Mouse (Mus musculus) MEL (cell line): ENCODE data around the gene Psmd9.
A peak's percentile ranks its signal among the peaks of the same experiment; 100 is the strongest.

Experiments used
- BHLHE40 ChIP-seq: IDR thresholded peaks from 2 replicates; pipeline ENCODE4 v1.6.1; 2012; ENCODE audit warnings: low read depth, mild to moderate bottlenecking, inconsistent platforms, low read length, improper control_type of control experiment, borderline replicate concordance
- CTCF ChIP-seq, 3 experiments: IDR thresholded peaks in 2 of 3; conservative IDR thresholded peaks in 1 of 3; 2 replicates each; pipeline ENCODE4 v1.5.1; 2011 to 2012; ENCODE audit warnings: low read length in 3 of 3, low read depth in 2 of 3, mild to moderate bottlenecking in 2 of 3, improper control_type of control experiment in 1 of 3, inconsistent platforms in 1 of 3, mixed read lengths in 1 of 3, moderate library complexity in 1 of 3; ENCODE audit not compliant: control insufficient read depth in 1 of 3, insufficient read depth in 1 of 3, poor library complexity in 1 of 3, severe bottlenecking in 1 of 3
- EP300 ChIP-seq, 2 experiments: IDR thresholded peaks; 2 replicates each; pipeline ENCODE4 v1.6.1; 2011; ENCODE audit warnings: improper control_type of control experiment in 2 of 2, low read length in 2 of 2, low read depth in 1 of 2, mild to moderate bottlenecking in 1 of 2
- GABPA ChIP-seq: IDR thresholded peaks from 2 replicates; pipeline ENCODE4 v1.6.1; 2012; ENCODE audit warnings: low read depth, mild to moderate bottlenecking, inconsistent platforms, low read length, improper control_type of control experiment, moderate library complexity
- GATA1 ChIP-seq: IDR thresholded peaks from 2 replicates; pipeline ENCODE4 v1.6.1; 2011; ENCODE audit warnings: low read depth, low read length, improper control_type of control experiment
- JUND ChIP-seq: IDR thresholded peaks from 2 replicates; pipeline ENCODE4 v1.6.1; 2011; ENCODE audit warnings: low read depth, mild to moderate bottlenecking, improper control_type of control experiment, low read length
- KAT2A ChIP-seq: conservative IDR thresholded peaks from 2 replicates; pipeline ENCODE4 v1.6.1; 2012; ENCODE audit warnings: low read depth, low read length, improper control_type of control experiment, inconsistent platforms
- MYB ChIP-seq: IDR thresholded peaks from 2 replicates; pipeline ENCODE4 v1.6.1; 2011; ENCODE audit warnings: mild to moderate bottlenecking, low read depth, low read length, improper control_type of control experiment
- POLR2A ChIP-seq, 2 experiments: IDR thresholded peaks; 2 replicates each; pipeline ENCODE4 v1.6.1; 2011 to 2012; ENCODE audit warnings: low read length in 2 of 2, mild to moderate bottlenecking in 2 of 2, control low read depth in 1 of 2, improper control_type of control experiment in 1 of 2, low read depth in 1 of 2, moderate library complexity in 1 of 2; ENCODE audit not compliant: control insufficient read depth in 1 of 2, insufficient read depth in 1 of 2, poor library complexity in 1 of 2
- POLR2AphosphoS5 ChIP-seq: IDR thresholded peaks from 2 replicates; pipeline ENCODE4 v1.6.1; 2012; ENCODE audit warnings: low read depth, borderline replicate concordance, mild to moderate bottlenecking, inconsistent platforms, low read length, moderate library complexity, mixed read lengths
- ZC3H11A ChIP-seq: IDR thresholded peaks from 2 replicates; pipeline ENCODE4 v1.6.1; 2012; ENCODE audit warnings: low read depth, mild to moderate bottlenecking, inconsistent platforms, low read length, improper control_type of control experiment

DNA sequence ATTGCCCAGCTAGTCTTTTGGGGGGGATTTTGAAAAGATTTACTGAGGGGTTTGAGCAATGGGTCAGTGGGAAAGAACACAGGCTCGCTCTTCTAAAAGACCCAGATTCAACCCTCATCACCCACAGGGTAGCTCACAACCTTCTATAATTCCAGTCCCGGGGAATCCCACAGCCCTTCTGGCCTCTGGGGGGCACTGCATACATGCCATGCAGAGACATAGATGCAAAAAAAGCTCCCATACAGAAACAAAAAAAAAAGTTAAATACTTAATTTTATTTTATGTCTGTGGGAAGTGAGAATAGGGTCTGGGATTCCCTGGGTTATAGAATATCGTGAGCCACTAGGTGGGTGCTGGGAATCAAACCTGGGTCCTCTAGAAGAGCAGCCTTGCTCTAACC lies 97.7 kb downstream of the Psmd9 start:
- TF ChIP-seq GATA1 (no peak), POLR2A (IDR thresholded peaks at IDR 0.05; ENCODE audit: control insufficient read depth in 1 of 2, insufficient read depth in 1 of 2, low read depth in 1 of 2, low read length in 2 of 2, poor library complexity in 1 of 2) (no peak), CTCF (IDR thresholded peaks at IDR 0.05 in 2 of 3, conservative IDR thresholded peaks at IDR 0.05 in 1 of 3; ENCODE audit: control insufficient read depth in 1 of 3, insufficient read depth in 1 of 3, low read depth in 2 of 3, low read length in 3 of 3, poor library complexity in 1 of 3, severe bottlenecking in 1 of 3) (peak in 2 of 3 experiments; percentile 20 to 28; a peak in 4 of 6 replicates), GABPA (no peak), ZC3H11A (no peak), JUND (no peak), EP300 (IDR thresholded peaks at IDR 0.05; ENCODE audit: low read depth in 1 of 2, low read length in 2 of 2) (no peak), BHLHE40 (no peak), KAT2A (no peak), POLR2AphosphoS5 (no peak), MYB (no peak)
